Mouse (Mus musculus) intestine, embryonic 16.5 days (tissue): ENCODE measurements at regions not wholly inside any gene's neighbourhood (a gene's known extent, or its start where the extent isn't known, plus 50 kb on each side); places are given as distances from the start of the nearest gene placed in this dataset.
"Not testable (repeated sequence)": the region's sequence is repeated elsewhere in the genome, so short reads cannot be mapped to it uniquely, and the experiment has no call there.

Source experiments
- ATAC-seq: fragments of 200-750 bp; cut with Nextera tagmentation; 2 replicates; pipeline ENCODE4 v1.8.0; 2017; ENCODE audit warnings: moderate TSS enrichment, moderate library complexity
- H3K27ac ChIP-seq: fragments of 300-500 bp; sonication (generic); 2 replicates; pipeline ENCODE4 v1.5.1; 2014; ENCODE audit warnings: mild to moderate bottlenecking, low read length
- H3K27me3 ChIP-seq: fragments of 300-500 bp; sonication (generic); replicated peaks from 2 replicates; pipeline ENCODE4 v1.6.1; 2014; ENCODE audit warnings: low read length, control low read depth, mixed read lengths; ENCODE audit not compliant: control insufficient read depth, insufficient read depth
- H3K36me3 ChIP-seq: fragments of 300-500 bp; sonication (generic); 2 replicates; pipeline ENCODE4 v1.6.1; 2014; ENCODE audit warnings: low read length, control low read depth; ENCODE audit not compliant: control insufficient read depth, insufficient read depth
- H3K4me1 ChIP-seq: fragments of 300-500 bp; sonication (generic); 2 replicates; pipeline ENCODE4 v1.6.1; 2014; ENCODE audit warnings: low read length, control low read depth, mixed read lengths; ENCODE audit not compliant: control insufficient read depth, insufficient read depth
- H3K4me2 ChIP-seq: fragments of 300-500 bp; sonication (generic); 2 replicates; pipeline ENCODE4 v1.6.1; 2014; ENCODE audit warnings: low read depth, low read length, control low read depth
- H3K4me3 ChIP-seq: fragments of 300-500 bp; sonication (generic); 2 replicates; pipeline ENCODE4 v1.5.1; 2014; ENCODE audit warnings: mild to moderate bottlenecking, low read length
- H3K9ac ChIP-seq: fragments of 300-500 bp; sonication (generic); 2 replicates; pipeline ENCODE4 v1.6.1; 2014; ENCODE audit warnings: low read depth, low read length
- H3K9me3 ChIP-seq: fragments of 300-500 bp; sonication (generic); 2 replicates; pipeline ENCODE4 v1.6.1; 2016; ENCODE audit warnings: low read length, control low read depth; ENCODE audit not compliant: control insufficient read depth
- WGBS: fragments of 180-500 bp; shearing (Covaris S2); extraction: QIAGEN DNeasy Blood & Tissue Kit; methylation state at CpG from one replicate; pipeline ENCODE4 v1.1.7; 2014; 5-methylcytosine and 5-hydroxymethylcytosine counted together

DNA sequence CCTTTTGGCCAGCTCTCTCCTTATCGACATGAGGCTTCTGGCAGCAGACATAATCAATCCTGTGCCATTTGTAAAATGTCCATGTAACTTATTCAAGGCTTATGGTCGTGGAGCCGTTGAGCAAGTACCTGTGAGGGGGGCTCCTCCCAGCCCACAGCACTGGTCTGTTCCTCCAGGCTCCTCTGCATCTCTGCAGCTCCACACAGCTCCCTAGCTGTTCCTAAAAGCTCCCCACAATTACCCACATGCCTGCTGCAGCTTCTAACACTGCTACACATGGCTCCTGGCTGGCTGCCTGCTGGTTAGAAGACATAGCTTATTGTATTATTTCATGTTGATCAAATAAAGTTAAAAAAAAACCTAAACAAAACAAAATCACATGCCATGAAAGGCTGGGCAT lies 77.9 kb downstream of the Tcp10c start:
- H3K4me2 ChIP-seq, H3K4me3 ChIP-seq, H3K36me3 ChIP-seq, H3K27me3 ChIP-seq, H3K9ac ChIP-seq, H3K4me1 ChIP-seq, ATAC-seq, H3K27ac ChIP-seq, H3K9me3 ChIP-seq: not testable (repeated sequence)
- 75% methylated on average over 3 of the region's 3 CpGs for WGBS

- WGBS = 88% methylated on average over 7 of the region's 7 CpGs
- not testable (repeated sequence) for H3K4me1 ChIP-seq, H3K27me3 ChIP-seq, H3K9me3 ChIP-seq, H3K4me3 ChIP-seq, ATAC-seq, H3K4me2 ChIP-seq, H3K27ac ChIP-seq, H3K9ac ChIP-seq, H3K36me3 ChIP-seq
Observed at GRCm38 (mm10) chr17:13434146-13434545, 79.8 kb downstream of the Tcp10c start.

DNA sequence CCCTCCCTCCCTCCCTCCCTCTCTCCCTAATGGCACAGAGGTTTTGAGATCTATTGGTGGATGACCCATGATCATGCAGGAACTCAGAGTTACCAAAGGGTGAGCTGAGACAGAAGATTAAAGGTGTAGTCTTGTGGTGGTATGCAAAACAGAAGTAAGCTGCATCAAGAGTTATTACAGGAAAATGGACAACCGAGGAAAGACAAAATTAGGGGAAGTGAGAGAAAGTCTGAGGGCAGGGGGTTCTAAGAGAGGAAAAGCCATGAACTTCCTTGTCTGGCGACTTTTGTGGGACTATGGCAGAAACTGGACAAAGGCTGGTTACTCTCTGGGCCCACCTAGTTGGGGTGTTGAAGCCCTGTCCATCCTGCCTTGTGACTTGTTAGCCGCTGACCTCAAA lies 84.4 kb downstream of the Tcp10c start:
- not testable (repeated sequence) for ATAC-seq, H3K4me3 ChIP-seq, H3K27me3 ChIP-seq, H3K9ac ChIP-seq, H3K27ac ChIP-seq, H3K4me2 ChIP-seq, H3K36me3 ChIP-seq, H3K4me1 ChIP-seq, H3K9me3 ChIP-seq
- 63% methylated on average over 2 of the region's 3 CpGs for WGBS

- WGBS = 80% methylated on average over 9 of the region's 9 CpGs
Observed at GRCm38 (mm10) chr17:13440708-13441530, 86.5 kb downstream of the Tcp10c start.

DNA sequence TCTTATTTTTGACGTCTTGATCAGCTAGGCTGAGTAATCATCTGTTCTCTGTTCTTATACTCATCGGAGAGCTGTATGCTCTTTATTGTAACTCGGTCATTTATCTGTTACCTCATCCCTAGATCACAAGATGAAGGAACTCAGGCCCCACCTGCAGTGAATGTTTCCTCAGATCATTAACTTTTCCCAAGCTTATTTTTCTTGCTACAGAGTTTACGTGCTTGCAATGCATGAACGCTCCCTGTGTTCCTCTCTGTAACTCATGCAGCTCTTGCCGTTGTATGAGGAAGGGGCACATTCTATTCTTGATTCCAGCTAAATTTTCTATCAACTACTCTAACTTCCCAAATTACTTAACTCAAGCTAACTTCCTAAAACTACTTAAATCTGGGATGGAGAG lies 87.9 kb downstream of the Tcp10c start:
- not testable (repeated sequence) for H3K27me3 ChIP-seq, H3K27ac ChIP-seq, H3K9ac ChIP-seq, ATAC-seq, H3K9me3 ChIP-seq, H3K4me2 ChIP-seq, H3K4me3 ChIP-seq, H3K4me1 ChIP-seq, H3K36me3 ChIP-seq
- 85% methylated on average over 5 of the region's 6 CpGs for WGBS

More at GRCm38 (mm10) chr17:13440708-13441530, 86.5 kb downstream of the Tcp10c start:
- not testable (repeated sequence) for H3K4me2 ChIP-seq, H3K27ac ChIP-seq, H3K9ac ChIP-seq, H3K4me1 ChIP-seq, H3K9me3 ChIP-seq, H3K36me3 ChIP-seq, H3K27me3 ChIP-seq, H3K4me3 ChIP-seq
- ATAC-seq = peak; percentile 70

- not testable (repeated sequence) for H3K27ac ChIP-seq, H3K4me1 ChIP-seq, H3K4me2 ChIP-seq, H3K27me3 ChIP-seq, ATAC-seq, H3K9me3 ChIP-seq, H3K9ac ChIP-seq, H3K4me3 ChIP-seq, H3K36me3 ChIP-seq
- WGBS = 85% methylated on average over 7 of the region's 7 CpGs
Observed at GRCm38 (mm10) chr17:13456869-13457600, 102.7 kb downstream of the Tcp10c start.

DNA sequence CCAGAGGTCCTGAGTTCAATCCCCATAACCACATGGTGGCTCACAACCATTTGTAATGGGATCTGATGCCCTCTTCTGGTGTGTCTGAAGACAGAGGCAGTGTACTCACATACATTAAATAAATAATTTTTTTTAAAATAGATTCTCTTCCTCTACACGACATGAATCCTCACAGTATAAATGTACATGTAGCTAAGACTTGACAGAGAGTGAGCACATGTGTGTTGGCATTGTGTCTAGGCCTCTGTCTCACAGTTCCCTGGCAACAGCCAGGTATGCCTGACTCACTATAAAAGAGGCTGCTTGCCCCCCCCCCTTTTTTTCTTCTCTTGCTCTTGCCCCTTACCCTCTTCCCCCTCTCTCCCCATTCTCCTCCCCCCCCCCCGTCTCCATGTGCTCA lies 103.6 kb downstream of the Tcp10c start:
- not testable (repeated sequence) for H3K4me2 ChIP-seq, H3K9me3 ChIP-seq, H3K36me3 ChIP-seq, H3K4me1 ChIP-seq, H3K9ac ChIP-seq, ATAC-seq, H3K4me3 ChIP-seq, H3K27me3 ChIP-seq, H3K27ac ChIP-seq
- WGBS = 75% methylated on average over 2 of the region's 2 CpGs

GRCm38 (mm10) chr17:13458814-13459213 lies 104.4 kb downstream of the Tcp10c start:
- WGBS = no CpG with 5 or more reads among the region's 2 CpGs
- not testable (repeated sequence) for H3K4me3 ChIP-seq, H3K9me3 ChIP-seq, H3K4me1 ChIP-seq, ATAC-seq, H3K4me2 ChIP-seq, H3K27ac ChIP-seq, H3K36me3 ChIP-seq, H3K27me3 ChIP-seq, H3K9ac ChIP-seq

DNA sequence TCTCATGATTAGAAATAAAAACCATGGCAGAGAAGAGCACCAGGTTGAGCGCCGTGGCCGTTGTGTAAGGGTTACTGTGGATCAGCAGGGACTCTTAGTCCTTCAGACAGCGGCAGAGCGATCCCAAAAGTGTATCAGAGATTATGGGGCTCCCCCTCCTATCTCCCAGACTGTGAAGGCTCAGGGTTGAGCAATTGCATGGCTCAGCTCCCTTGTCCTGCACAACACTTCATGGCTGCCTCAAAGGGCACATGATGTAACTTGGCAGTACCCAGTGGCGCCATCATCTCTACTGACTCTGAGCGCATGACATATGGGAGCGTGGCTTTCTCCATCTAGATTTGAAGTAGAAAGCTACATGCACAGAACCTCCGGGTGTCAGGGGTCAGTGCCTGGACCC lies 108.3 kb downstream of the Tcp10c start:
- H3K4me1 ChIP-seq, H3K9ac ChIP-seq, H3K4me3 ChIP-seq, H3K27me3 ChIP-seq, H3K27ac ChIP-seq, H3K36me3 ChIP-seq, H3K9me3 ChIP-seq, ATAC-seq, H3K4me2 ChIP-seq: not testable (repeated sequence)
- 91% methylated on average over 2 of the region's 9 CpGs for WGBS
